Mouse (Mus musculus) c-Kit-negative CD71-positive TER-119-positive erythroid progenitor cells, embryonic 14.5 days (primary cell): Measurements from ENCODE around the gene Ripk4.

Source experiments
- DNase-seq: peaks from one replicate; pipeline ENCODE4 v3.0.0-alpha.2; 2013; ENCODE audit warnings: low read depth, low spot score

Gene Ripk4

DNA sequence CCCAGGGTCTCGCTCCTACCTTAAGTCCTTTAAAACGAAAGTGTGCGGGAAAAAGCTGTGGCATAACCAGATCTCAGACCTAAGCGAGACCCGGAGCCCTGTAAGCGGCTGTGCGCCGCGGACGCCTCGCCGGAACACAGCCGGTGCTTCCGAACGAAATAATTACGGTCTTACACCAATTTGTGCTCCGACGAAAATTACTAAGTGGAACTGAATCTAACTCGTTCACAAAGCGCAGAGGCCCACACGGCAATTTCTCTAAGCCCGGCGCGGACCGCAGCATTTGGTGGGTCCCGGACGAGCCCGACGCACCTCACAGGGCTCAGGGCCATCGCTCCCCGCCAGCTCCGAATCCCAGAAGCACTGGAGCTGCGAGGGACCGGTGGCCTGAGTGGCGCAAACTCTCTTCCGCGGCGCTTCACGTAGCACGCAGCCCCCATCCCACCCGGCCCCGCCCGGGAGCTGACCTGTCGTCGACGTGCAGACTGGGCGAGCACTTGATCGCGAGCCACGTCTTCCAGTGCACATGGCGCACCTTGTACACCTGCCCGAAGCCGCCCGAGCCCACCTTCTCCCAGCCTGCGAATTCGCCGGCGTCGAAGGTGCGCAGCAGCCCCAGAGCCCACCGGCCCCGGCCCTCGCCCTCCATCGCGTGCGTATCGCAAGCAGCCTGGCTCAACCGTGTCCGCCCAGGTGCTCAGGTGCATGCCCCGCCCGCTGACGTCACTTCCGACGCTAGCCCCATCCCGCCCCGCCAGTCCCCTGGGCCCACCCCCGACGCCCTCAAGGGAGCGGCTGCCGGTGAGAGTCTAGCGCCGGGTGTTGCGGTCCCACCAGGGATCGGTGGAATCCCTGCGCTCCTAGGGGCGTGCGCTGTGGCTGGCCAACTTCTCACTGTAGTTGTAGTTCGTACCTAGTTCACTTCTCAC, at the start of gene Ripk4:
TSS of gene Ripk4 (minus strand) at position 727 of the 929 bp plus-strand sequence.
- no peak for DNase-seq

DNA sequence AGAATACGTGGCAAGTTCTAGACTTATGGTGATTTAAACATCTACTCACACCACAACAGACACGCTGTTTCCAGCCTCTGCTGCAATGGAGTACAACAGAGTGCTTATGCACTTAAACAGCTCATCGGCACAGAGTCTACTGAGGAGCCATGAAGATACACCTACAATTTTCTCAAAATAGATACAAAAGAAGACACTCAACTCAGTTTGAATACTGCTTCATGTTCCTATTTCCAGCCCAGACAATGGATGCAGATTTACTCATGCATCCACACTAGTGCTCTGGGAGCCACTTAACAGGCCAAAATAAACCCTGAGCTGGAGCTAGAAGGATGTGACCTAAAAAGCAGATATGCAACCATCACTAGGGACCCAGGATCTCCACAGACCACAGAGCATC, 45.3 kb upstream of the Ripk4 start:
- no peak for DNase-seq

DNA sequence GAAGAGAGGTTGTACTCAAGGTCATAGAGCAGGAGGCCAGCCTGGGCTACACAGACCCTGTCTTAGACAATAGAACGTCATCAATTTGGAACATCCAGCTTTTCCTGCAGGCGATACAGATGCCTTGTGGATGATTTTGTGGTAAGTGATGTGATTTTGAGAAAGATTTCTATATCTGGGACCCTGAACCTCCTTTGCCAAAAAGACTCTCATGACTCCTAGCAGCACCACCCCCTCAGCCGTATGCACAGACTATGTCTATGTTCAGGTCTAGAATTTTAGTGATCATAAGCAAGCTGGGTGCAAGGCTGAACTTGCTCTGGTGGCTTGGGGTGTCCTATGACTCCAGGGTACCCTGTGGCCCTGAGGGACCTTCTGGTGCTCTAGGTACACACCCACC, 42.1 kb upstream of the Ripk4 start:
- no peak for DNase-seq

DNA sequence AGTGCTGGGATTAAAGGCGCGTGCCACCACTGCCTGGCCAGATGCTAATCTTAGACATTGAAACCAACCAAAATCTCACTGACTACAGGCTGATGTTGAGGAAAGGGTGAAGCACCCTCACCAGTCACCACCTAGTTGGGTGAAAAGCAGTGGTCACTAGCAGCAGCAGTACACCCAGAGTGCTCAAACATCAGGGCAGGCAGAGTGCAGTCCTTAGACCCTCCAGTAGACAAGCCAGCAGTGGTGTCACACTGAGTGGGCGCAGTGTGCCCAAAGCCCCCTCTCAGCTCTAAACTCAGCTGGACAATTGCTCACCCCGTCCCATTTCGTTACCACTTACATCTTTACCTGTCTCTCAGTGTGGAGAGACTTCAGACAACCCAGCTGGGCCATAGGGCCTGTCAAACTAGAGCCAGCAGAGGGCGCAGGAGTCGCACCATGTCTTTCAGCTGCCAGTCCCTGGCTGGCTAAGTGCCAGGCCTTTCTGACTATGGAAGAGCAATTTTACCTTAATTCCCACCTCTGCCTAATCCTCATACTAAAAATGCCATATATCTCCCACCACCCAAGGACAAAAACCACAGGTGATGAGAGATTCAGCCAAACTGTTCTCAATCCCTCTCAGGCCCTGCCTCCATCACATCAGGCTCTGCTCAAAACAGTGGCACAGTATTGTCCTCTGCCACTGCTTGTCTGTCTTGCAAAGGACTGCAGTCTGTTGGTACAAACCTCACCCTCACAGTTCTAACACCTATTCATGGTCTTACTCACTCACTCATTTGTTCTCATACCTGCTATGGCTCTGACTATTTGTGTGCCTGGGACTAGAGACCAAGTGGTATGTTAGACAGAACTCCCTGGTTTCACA, 41.3 kb upstream of the Ripk4 start:
- peak; percentile 5 for DNase-seq

DNA sequence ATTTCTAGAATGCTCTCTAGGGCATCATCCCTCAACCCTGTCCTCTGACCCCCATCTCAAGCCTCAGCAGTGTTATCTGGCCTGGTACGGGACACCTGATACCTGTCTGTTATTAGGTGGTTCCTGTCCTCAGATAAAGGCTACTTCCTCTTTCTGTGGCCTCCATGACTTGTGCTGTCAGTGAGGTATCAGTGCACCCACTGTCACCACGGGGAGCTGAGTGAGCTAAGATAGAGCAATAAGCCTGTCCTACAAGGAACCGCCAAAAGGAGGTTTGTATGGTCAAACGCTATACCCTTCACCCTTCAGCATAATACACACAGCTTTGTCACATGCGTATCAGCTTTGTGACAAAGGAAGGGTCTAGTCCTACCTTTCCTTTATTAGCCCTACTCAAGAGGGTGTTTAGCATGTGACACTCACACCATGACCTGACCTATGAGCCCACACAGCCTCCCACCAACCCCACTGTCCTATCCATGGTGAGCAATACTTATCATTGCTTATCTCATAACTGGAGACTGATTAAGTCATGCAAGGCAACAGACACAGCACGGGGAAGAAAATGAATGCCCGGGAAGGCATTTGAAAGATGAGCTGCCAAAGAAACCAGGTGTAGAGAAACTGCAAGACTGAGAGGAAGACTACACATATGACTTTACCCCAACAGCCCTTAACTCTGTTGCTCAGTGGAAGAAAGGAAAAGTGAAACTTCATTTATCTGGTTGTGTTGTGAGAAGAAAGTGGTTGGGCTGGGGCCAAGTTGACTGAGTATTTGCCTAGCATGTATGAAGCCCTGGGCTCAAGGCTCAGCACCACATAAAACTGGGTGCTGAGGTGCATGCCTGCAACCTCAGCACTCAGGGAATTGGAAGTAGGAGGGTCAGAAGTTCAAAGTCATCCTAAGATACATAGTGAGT, 34.6 kb upstream of the Ripk4 start:
- DNase-seq: no peak

DNA sequence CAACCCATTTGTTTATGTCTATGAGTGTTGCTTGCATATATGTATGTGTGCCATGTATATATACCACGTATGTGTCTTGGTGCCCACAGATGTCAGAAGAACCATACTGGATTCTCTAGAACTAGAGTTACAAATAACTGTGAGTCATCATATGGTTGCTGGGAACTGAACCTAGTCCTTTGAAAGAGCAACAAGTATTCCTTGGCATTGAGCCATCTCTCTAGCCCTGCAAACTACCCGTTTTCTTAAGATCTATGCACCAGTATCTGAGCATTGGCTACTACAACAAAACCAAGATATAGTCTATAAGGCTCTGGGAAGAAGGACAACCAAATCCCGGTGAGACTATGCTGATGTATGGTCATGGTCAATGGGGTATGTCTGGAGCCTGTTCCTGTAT, 33.6 kb upstream of the Ripk4 start:
- DNase-seq: no peak

DNA sequence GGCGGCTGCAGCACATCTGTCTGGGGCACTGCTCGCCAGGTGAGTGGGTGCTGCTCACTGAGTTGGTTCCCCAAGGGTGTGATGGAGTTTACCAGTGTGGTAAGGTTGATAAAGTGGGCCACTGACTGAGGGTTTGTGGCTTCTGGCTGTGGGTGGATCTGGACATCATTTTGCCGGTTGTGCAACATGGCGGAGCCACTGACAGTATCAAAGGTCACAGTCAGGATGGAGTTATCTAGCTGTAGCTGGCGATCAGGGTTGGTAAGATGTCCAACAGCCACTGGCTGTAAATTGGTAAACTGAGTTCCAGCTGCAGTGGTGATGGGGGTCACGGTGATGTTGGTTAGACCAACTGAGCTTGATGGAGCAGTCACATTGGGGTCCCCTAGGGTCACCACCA, 30.7 kb upstream of the Ripk4 start:
- DNase-seq: no peak

DNA sequence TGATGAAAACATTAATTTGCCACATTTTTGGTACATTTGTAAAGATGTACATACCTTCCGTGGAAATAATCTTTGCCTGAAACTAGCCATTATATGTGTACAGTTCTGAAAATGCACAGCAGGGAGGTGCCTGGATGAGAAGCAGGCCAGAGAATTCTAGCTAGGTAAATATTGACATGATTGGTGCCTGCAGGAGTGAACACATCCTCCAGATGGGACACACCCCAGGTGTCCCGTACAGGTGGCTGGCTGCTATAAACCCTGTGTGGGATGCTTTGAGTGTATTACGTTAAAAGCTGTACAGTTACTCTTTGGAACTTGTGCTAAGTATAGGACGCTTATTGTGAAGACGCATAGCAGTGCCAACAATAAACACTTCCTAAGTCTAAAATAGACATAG, 19.5 kb upstream of the Ripk4 start:
- no peak for DNase-seq

DNA sequence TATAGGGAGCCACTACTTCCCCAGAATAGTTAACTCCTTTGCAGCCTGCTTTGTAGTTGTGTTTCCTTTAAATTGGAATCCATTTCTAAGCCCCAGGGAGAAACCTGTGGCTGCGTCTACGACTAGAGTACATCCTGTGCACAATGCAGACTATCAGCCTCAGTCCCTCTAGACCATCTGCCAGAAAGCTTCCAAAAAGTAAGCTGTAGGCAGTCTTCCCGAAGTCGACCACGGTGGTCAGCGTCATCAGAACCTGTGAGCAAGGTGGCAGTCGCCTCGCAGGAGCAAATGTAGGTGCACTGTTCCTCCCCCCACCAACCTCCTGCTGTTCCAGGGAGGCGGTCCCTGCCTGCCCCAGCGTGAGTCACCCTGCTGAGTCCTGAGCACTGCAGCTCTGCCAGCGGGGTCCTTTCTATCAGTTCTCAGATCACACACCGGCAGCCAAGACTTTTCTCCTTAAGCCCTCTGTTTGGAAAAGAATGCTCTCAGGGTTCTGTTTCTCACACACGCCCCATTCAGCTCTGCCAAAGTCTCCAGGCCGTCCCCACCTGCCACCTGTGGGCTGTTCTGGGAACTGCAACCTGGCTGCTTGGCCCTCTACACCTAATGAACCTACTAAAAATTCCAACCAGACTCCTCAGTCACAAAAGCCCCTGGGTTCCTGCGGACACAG, 14.9 kb upstream of the Ripk4 start:
- DNase-seq: no peak

DNA sequence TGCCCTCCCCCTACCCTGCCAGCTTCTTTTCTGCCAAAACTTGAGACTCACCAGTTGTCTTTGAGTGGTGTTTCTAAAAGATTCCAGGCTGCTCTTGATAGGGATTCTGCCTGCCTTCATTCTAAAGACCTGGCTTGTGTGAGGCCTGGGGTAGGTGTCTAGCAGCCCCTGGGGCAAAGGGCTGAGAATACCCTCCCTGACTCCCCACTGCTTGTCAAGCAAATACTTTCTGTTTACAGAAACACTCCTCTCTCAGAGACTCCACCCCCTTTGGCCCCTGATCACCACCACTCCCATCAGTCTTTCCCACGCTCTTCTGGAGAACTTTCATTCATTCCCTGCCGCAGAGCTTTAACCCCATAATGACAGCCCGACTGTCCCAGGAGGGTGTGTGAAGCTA, 2.9 kb upstream of the Ripk4 start:
- DNase-seq: no peak

DNA sequence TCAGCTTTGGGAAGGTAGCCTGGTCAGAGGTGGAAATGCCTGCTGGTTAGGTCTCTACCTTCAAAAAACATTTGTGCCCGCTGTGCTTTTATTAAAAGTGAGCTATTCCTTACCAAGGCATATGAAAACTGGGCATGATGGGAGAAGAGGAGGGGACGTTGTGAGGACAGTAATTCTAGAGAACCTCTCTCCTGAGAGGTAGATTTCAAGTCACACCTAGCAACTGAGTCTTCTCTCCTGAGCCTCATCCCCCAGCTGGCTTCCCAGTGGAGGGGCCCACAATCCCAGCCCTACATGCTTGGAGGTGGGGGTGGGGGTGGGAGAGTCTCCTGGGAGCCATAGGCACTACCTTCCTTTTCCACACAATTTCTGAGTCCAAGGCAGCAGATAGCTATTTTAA, 1.0 kb upstream of the Ripk4 start:
- no peak for DNase-seq

DNA sequence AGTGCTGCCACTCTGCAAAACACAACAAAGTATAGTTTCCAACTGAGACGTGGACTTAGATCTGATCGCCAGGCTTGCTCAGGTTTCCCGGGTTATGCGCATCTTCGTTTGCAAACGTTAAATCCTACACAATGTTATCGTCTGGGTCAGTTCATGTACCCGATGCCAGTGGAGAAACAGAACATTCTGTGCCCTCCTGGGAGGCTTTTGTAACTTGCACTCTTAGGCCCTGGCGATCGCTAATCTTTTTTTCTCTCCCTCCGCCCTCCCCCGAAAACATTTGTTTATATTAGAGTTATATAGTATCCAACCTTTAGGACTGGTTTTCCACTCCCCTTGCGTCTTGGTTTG, 378 bp upstream of the Ripk4 start:
- DNase-seq: no peak

DNA sequence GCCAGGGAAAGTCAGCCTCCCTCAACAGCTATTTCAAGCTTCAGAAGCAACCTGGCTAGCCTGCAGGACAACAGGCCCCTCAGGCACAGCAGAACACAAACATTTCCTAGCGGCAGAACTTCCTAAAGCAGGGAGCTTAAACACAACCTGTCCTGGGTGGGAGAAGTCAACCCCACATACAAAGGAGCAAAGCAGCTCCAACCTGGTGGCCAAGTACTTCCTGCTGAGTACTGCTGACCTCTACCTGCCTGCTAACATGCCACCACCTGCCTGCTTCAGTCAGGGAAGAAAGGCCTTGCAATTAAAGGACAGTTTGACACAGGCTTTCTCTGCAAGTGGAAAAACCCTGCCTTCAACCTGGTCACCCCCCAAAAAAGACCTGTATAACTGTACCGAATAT, 1.8 kb downstream of the Ripk4 start:
- no peak for DNase-seq

DNA sequence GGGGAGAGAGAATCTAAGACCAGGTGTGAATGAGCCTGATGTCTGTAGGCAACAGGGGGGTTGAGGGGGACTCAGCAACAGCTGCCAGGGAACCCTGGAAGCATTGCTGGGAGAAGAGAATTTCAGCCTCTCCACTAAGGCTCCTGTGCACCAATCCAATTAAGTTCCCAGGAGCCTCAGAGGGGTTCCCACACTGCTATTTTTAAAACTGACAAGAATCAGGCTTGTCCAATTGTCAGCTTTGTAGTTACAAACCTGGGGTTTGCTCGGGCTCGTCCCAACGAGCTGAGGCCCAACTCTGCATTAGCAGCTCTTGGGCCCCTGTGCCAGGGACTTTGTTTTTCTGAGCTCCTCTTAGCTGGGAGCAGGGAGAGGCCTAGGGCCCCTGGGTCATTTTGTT, 3.9 kb downstream of the Ripk4 start:
- DNase-seq: no peak

DNA sequence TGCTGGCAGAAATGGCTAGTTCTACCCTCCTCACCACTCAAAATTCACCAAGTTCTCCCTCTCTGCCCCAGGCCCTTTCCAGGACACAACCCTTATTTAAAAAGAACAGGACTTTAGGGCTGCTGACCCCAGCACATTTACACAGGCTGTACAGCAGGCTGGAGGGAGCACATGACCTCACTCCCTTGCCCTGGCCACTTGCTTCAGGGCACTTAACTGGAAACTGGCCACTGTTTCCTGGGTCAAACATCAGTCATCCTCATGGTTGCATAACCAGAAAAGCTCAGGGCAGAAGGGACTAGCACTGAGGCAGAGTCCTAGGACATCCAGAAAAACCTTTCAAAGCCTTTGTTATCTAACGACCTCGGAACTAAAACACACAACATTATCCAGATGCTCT, 5.3 kb downstream of the Ripk4 start:
- DNase-seq: no peak

DNA sequence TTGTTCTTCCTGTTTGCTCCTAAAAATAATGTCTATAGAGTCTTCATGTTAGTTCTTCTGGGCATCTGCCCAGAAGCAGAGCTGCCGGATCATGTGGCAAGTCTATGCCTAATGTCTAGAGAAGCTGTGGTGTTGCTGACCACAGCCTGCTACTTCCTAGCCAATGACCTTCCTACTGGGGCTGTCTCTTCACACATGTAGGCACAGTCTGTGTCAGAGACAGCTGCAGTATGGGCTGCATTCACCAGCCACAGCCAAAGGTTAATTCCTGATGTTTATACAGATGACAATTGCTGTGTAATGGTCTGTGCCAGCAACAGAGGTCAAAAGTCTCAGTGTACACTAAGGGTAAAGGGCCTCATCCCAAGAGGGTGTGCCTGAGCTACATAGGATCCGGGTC, 7.1 kb downstream of the Ripk4 start:
- DNase-seq: no peak

DNA sequence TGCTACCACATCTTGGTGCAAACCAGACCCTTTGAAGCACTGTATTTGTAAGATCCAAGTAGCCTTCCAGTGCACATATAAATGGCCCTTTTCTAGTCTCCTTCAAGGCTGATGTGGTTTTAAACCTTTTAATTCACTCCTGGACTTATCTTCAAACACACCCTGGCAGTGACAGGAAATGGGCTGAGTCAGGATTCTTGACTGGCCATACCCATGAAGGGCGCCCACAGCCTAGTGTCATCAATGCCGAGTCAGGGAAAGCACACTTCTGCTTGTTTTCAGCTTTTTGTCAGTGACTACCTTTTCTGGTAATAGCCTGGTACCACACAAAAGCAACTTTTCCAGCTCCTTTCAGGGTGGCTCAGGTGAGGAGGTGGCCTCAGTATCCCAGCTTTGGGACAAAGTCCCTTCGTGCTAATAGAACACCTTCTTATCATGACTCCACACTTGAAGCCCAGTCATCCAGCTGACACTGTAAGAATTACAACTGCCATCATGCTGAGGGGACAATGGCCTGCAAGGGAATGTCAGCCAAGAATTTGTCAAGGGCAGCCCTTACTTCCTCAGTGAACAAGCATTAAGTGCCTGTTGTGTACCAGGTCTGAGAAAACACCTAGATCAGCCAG, 11.2 kb downstream of the Ripk4 start:
- no peak for DNase-seq

DNA sequence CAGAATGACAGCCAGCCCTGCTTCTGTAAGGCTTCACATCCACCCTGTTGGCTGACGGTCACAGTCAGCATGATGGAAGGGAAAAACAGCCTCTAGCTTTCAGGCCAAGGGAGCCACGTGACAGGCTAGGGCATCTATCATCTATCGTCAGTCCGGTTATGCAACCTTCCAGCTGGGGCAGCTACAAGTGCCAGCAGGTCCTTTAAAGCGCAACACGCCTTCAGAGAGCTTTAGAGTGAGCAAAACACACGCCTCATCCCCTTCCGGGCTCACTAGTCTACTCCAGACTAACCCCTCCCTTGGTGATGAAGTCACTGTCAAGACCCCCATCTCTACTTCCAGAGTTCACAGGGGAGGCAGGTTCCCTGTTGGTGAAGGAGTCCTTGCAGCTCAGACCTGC, 11.7 kb downstream of the Ripk4 start:
- no peak for DNase-seq

DNA sequence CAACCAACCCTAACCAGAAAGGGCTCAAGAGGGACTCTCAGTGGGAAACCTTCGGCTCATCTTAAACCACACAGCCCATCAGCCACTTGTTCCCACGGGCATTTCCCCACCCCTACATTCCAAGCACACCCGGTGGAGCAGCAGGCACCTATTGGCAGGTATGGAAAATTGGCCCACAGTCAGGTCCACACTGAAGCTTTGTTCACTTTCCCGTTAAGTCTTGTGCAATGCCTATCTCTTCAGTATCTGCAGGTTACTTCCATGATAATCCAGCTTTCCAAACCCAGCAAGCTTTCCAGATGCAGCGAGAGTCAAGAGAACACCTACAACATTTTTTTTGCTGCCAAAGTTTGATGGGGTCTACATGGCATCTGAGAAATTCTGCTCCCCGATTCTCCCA, 15.2 kb downstream of the Ripk4 start:
- DNase-seq: no peak

DNA sequence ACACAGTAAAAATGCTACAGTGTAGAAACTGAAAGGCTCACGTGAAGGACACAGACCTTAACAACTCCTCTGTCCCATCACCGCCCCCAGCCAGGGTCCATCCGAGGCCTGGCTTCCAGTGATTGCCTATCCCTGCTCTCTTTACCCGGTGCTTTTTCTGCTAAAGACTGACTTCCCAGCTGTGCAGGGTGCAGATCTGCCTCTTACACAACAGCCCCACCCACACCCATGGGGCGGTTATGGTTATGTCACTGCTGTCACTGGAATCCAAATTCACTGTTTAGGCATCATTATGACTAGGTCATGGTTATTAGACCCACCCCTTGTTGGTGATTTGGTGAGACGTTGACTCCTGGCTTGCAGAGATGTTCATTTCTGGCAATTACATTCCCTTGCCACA, 25.6 kb downstream of the Ripk4 start:
- DNase-seq: no peak

DNA sequence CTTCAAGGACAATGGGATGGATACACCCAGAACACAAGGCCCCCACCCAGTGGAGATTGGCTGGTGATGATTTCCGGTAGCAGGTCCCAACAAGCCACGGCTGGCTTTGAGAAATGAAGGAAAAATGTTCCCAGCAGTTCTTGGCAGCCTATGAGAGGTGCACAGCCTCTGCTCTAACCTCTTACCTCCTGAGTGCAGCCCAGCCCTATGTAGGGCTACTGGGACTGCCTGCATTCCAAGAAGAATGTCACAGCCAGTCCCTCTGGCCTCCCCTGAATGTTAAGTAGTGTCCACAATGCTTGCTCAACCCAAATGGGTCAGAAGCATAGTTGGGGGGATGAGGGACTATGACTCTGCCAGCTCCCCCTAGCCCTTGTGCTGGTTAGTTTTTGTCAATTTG, 27.0 kb downstream of the Ripk4 start:
- no peak for DNase-seq
